Mouse (Mus musculus) midbrain, embryonic 14.5 days (tissue): ENCODE measurements around the gene Rc3h2. TPM values are rescaled to one million over a fixed set of nuclear protein-coding genes. Genes with fewer than 3 reads are reported as not detected.

ENCODE experiments used
- ATAC-seq: fragments of 200-750 bp; cut with Nextera tagmentation; 2 replicates; pipeline ENCODE4 v1.8.0; 2017; ENCODE audit warnings: moderate number of reproducible peaks, moderate library complexity; ENCODE audit not compliant: low FRiP score, low TSS enrichment
- DNase-seq: peaks from one replicate; pipeline ENCODE4 v3.0.0-alpha.2; 2015
- H3K27ac ChIP-seq: fragments of 300-500 bp; sonication (generic); replicated peaks from 2 replicates; pipeline ENCODE4 v1.5.1; 2014; ENCODE audit warnings: mild to moderate bottlenecking, low read depth, low read length, moderate library complexity
- H3K27me3 ChIP-seq: fragments of 300-500 bp; sonication (generic); 2 replicates; pipeline ENCODE4 v1.6.1; 2014; ENCODE audit warnings: low read length, control low read depth, mixed read lengths; ENCODE audit not compliant: control insufficient read depth, insufficient read depth
- H3K36me3 ChIP-seq: fragments of 300-500 bp; sonication (generic); 2 replicates; pipeline ENCODE4 v1.6.1; 2014; ENCODE audit warnings: low read length, control low read depth; ENCODE audit not compliant: control insufficient read depth, insufficient read depth
- H3K4me1 ChIP-seq: fragments of 300-500 bp; sonication (generic); 2 replicates; pipeline ENCODE4 v1.6.1; 2014; ENCODE audit warnings: mild to moderate bottlenecking, antibody characterized with exemption, low read length, control low read depth; ENCODE audit not compliant: control insufficient read depth, insufficient read depth
- H3K4me2 ChIP-seq: fragments of 300-500 bp; sonication (generic); 2 replicates; pipeline ENCODE4 v1.6.1; 2014; ENCODE audit warnings: mild to moderate bottlenecking, low read length, moderate library complexity
- H3K4me3 ChIP-seq: fragments of 300-500 bp; sonication (generic); replicated peaks from 2 replicates; pipeline ENCODE4 v1.5.1; 2014; ENCODE audit warnings: low read depth, low read length
- H3K9ac ChIP-seq: fragments of 300-500 bp; sonication (generic); replicated peaks from 2 replicates; pipeline ENCODE4 v1.6.1; 2014; ENCODE audit warnings: mild to moderate bottlenecking, low read length, moderate library complexity
- H3K9me3 ChIP-seq: fragments of 300-500 bp; sonication (generic); 2 replicates; pipeline ENCODE4 v1.6.1; 2016; ENCODE audit warnings: low read length, control low read depth, mixed read lengths; ENCODE audit not compliant: control insufficient read depth
- WGBS: fragments of 180-500 bp; shearing (Covaris S2); extraction: QIAGEN DNeasy Blood & Tissue Kit; methylation state at CpG from one replicate; pipeline ENCODE4 v1.1.7; 2014; 5-methylcytosine and 5-hydroxymethylcytosine counted together
- polyA plus RNA-seq: library from polyadenylated mRNA; unstranded; fragments of >200 nt; fragmentation: Nextera tagmentation; extraction: Ambion mirVana; gene quantifications from 2 replicates; pipeline ENCODE4 v1.2.1, GENCODE M21; 2014

Rc3h2 gene
- polyA plus RNA-seq, 1 experiment from 2014 or later: 29.7 TPM

DNA sequence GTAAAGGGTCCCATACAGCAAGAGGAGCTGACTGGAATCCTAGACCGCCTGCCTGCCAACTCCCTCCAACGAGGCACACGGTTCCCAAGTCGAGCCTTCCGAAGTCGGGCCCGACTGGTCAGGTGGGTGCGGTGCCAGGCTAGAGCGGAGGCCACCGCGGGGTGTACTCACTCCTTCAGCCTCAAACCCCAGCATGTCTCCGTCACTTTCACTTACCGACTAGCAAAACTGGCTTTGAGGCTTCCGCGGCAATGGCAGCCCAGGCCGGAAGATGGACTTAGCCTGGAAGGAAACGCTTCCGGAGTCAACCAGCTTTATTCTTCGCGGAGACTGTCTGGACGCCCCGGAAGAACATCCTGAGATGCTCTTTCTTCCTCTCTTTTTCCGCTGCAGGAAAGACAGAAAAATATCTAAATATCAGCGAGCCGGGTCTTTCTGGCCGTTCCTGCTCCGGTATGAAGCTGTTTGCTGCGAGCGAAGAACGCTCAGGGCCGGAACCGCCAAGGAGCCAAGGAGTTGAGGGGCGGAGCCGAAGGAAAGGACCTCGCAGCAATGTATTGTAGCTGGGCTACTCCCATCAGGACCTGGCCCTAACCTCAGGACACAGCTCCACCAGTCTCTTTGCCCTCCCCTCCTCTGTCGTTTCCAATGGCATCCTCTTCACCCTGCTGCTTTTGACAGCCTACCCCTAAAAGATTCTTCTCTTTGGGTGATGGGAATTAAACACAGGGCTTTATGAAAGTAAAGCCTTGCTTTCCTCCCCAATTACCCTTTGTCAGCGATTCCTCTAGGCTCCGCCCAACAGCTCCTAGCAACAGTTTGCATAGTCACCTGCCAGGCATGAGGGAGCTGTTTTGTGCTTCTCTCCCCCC, 8.1 kb upstream of the Rc3h2 start:
- H3K36me3 ChIP-seq: peaks cover 22% of the 10 kb centered on the region
- ATAC-seq: peak; percentile 95
- no peaks in the 10 kb centered on the region for H3K9me3 ChIP-seq
- peak overlapping the region; percentile 77 for H3K9ac ChIP-seq
- WGBS: under 1% methylated on average over 38 of the region's 38 CpGs
- peaks cover 11% of the 10 kb centered on the region for H3K4me1 ChIP-seq
- peak overlapping the region; percentile 96 for H3K27ac ChIP-seq
- DNase-seq: peak; percentile 97
- H3K27me3 ChIP-seq: no peaks in the 10 kb centered on the region
- H3K4me3 ChIP-seq: peak overlapping the region; percentile 71
- peak overlapping the region; percentile 91 for H3K4me2 ChIP-seq

DNA sequence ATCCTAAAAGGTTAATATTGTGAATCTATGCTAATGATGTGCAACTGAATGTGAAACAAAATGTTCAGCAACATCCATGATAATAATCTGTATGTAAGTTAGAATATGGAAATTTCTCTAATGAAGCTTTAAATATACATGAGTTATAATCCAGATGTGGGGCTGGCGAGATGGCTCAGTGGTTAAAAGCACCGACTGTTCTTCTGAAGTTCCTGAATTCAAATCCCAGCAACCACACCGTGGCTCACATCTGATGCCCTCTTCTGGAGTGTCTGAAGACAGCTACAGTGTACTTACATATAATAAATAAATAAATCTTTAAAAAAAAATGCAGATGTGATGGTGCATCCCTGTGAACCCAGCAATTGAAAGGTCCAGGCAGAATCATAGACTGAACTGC, 968 bp upstream of the Rc3h2 start:
- Histone ChIP-seq H3K4me2 (no peak overlapping the region), H3K27ac (no peak overlapping the region), H3K9me3 (no peaks in the 10 kb centered on the region), H3K4me1 (peaks cover 12% of the 10 kb centered on the region), H3K27me3 (no peaks in the 10 kb centered on the region), H3K36me3 (peaks cover 12% of the 10 kb centered on the region), H3K9ac (no peak overlapping the region), H3K4me3 (no peak overlapping the region)
- DNase-seq (peak; percentile 8), ATAC-seq (no peak)
- WGBS: 46% methylated on average over 3 of the region's 3 CpGs

DNA sequence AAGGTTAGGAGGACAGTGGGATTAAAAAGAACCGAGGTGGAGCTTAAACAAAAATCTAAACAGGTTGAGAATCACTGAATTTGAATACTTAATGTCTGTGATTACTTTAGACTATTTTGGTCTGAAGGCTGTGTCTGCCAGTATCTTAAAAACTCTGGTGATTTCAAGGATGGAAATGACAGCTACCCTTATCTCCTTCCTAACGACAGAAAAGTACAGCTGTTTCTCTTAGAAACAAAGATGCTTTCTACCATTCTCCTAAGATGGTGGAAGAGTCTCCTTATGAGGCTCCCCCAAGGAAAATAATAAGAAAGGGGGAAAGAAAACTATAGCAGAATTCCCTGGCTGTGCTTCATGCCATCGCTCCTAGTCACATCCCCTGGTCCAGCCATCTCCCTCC, 800 bp downstream of the Rc3h2 start:
- peaks cover 12% of the 10 kb centered on the region for H3K4me1 ChIP-seq
- H3K9ac ChIP-seq: peak overlapping the region; percentile 99
- H3K9me3 ChIP-seq: no peaks in the 10 kb centered on the region
- peaks cover 2% of the 10 kb centered on the region; the same call in 1 of the 2 replicates for H3K36me3 ChIP-seq
- H3K4me3 ChIP-seq: peak overlapping the region; percentile 94
- no peaks in the 10 kb centered on the region for H3K27me3 ChIP-seq
- no peak for ATAC-seq
- peak overlapping the region; percentile 80 for H3K4me2 ChIP-seq
- DNase-seq: no peak
- 6% methylated on average over 3 of the region's 3 CpGs for WGBS
- peak overlapping the region; percentile 98 for H3K27ac ChIP-seq

DNA sequence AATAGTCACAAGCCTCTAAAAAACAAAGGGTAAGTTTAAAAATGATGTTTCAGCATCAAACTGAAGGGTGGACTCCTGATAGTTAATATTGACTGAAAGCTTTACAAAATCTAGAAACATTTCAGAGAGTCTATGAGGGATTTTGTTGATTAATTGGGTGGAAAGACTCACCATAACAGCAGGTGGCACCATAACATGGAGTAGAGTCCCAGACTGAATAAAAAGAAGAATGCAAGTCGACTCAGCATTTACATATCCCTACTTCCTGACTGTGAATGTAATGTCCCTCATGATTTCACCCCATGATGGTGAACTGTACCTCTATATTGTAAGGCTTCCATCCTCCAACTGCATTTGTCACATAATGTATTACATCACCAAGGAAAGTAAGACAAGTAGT, 27.2 kb downstream of the Rc3h2 start:
- no peaks in the 10 kb centered on the region for H3K27me3 ChIP-seq
- peaks cover 43% of the 10 kb centered on the region for H3K36me3 ChIP-seq
- H3K4me1 ChIP-seq: no peaks in the 10 kb centered on the region
- H3K4me2 ChIP-seq: no peak overlapping the region
- DNase-seq (peak; percentile 41), ATAC-seq (no peak)
- no peak overlapping the region for H3K4me3 ChIP-seq
- no peak overlapping the region for H3K9ac ChIP-seq
- 57% methylated on average over 1 of the region's 1 CpGs for WGBS
- no peak overlapping the region for H3K27ac ChIP-seq
- H3K9me3 ChIP-seq: no peaks in the 10 kb centered on the region

DNA sequence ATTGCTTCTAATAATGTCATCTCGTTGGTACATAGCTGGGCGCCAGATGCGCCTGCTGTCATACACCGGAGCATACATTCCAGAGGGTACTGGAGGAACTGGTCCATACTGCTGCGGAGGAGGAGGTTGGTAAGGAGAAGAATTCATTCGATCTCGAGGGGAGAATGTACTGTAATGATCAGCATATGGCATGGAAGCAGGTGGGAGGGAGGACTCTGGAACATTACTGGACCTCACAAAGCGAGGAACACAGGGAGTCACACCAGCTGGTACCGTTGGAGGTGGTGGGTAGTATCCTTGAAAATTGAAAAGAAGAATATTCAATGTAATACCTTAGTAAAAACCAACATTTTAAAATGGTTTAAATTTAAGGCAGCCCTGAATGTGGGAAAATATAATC, 39.8 kb downstream of the Rc3h2 start:
- no peaks in the 10 kb centered on the region for H3K4me1 ChIP-seq
- no peak overlapping the region for H3K4me2 ChIP-seq
- ATAC-seq (no peak), DNase-seq (no peak)
- H3K27me3 ChIP-seq: no peaks in the 10 kb centered on the region
- no peaks in the 10 kb centered on the region for H3K9me3 ChIP-seq
- no peak overlapping the region for H3K27ac ChIP-seq
- no peak overlapping the region for H3K9ac ChIP-seq
- WGBS: 95% methylated on average over 9 of the region's 9 CpGs
- peaks cover 59% of the 10 kb centered on the region for H3K36me3 ChIP-seq
- H3K4me3 ChIP-seq: no peak overlapping the region

DNA sequence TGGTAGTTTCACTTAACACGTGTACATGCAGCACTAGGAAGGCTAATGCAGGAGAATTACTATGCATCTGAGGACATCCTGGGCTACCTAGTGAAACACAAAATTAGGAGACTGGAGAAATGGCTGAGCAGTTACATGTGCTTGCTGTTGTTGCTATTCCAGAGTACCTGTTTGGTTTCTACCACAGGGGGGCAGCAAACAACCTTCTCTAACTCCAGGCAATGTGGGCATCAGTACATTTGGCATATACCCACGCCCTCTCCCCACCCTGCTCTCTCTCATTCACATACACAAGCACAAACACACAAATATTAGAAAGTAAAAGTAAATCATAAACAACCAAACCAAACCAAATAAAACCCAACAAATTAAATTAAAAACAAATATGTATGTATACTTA, 42.5 kb downstream of the Rc3h2 start:
- Histone ChIP-seq H3K36me3 (peaks cover 65% of the 10 kb centered on the region), H3K4me3 (no peak overlapping the region), H3K9me3 (no peaks in the 10 kb centered on the region), H3K9ac (no peak overlapping the region), H3K4me1 (no peaks in the 10 kb centered on the region), H3K27ac (no peak overlapping the region), H3K27me3 (no peaks in the 10 kb centered on the region), H3K4me2 (no peak overlapping the region)
- ATAC-seq (no peak), DNase-seq (peak; percentile 79)
- WGBS: 63% methylated on average over 2 of the region's 2 CpGs

DNA sequence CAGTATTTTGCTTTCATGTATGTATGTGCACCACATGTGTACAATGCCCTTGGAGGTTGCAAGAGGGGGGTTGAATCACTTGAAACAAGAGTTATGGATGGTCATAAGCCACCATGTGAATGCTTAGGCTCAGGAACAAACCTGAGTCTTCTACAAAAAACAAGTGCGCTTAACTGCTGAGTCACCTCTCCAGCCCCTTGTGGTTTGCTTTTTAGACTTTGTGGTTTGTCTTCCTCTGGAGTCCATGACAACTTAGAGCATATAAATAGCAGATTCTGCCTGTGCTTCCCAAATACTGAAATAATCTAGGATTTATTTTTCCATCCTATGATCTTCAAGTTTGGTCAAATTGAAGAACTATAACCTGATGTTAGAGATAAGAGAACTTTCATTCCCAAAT, 46.7 kb downstream of the Rc3h2 start:
- no peak for ATAC-seq
- peaks cover 60% of the 10 kb centered on the region for H3K36me3 ChIP-seq
- no peaks in the 10 kb centered on the region for H3K27me3 ChIP-seq
- 98% methylated on average over 1 of the region's 1 CpGs for WGBS
- H3K27ac ChIP-seq: no peak overlapping the region
- H3K4me2 ChIP-seq: no peak overlapping the region
- H3K4me1 ChIP-seq: no peaks in the 10 kb centered on the region
- H3K4me3 ChIP-seq: no peak overlapping the region
- DNase-seq: no peak
- no peaks in the 10 kb centered on the region for H3K9me3 ChIP-seq
- H3K9ac ChIP-seq: no peak overlapping the region

DNA sequence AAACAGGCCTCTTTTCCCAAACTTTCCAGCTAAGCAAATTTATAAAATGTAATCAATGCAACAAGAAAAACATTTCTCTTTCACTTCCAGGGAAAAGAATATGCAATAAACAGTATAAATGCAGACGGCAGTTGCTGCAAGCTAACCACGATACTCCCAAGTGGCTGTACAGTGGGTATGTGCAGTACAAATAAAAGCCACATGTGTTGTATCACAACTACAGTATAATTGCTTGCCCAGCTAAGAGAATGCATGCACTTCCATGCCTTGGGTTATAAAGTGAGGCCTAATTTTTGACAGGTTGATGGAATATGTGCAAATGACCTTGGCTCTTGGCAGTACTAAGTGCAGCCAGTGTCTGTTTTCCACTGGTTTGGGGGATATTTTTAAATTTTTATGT, 52.1 kb downstream of the Rc3h2 start:
- 94% methylated on average over 2 of the region's 2 CpGs for WGBS
- H3K36me3 ChIP-seq: peaks cover 28% of the 10 kb centered on the region
- H3K9ac ChIP-seq: no peak overlapping the region
- H3K9me3 ChIP-seq: no peaks in the 10 kb centered on the region
- no peaks in the 10 kb centered on the region for H3K27me3 ChIP-seq
- H3K4me1 ChIP-seq: no peaks in the 10 kb centered on the region
- no peak for DNase-seq
- H3K4me3 ChIP-seq: no peak overlapping the region
- H3K27ac ChIP-seq: no peak overlapping the region
- no peak overlapping the region for H3K4me2 ChIP-seq
- no peak for ATAC-seq

DNA sequence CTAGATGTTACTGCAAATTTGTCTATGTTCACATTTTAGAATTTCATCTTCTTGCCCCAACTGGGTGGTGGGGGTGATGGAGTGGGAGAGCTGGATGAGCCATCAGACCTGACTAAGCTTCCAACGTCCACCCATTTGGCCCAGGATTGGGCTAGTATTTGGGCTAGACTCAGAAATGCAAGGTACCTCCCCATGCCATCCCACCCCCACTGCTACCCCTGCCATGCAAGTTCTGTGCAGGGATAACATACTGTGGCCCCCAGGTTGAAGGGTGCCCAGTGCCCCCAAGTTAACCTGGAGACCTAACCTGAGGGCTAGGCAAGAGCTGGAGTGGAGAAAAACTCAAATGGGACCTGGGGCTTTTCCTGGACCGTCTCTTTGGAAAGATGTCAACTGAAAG, 62.8 kb downstream of the Rc3h2 start:
- Histone ChIP-seq H3K4me3 (no peak overlapping the region), H3K27ac (no peak overlapping the region), H3K9ac (no peak overlapping the region), H3K4me1 (peaks cover 6% of the 10 kb centered on the region; the same call in 1 of the 2 replicates), H3K27me3 (no peaks in the 10 kb centered on the region), H3K9me3 (no peaks in the 10 kb centered on the region), H3K36me3 (peaks cover 22% of the 10 kb centered on the region), H3K4me2 (peak overlapping the region; percentile 77)
- ATAC-seq (no peak), DNase-seq (no peak)
- WGBS: 89% methylated on average over 2 of the region's 2 CpGs
